Mouse (Mus musculus) G1E (cell line): Measurements from ENCODE around the gene Atp5f1.

ENCODE experiments used
- CTCF ChIP-seq: IDR thresholded peaks from 2 replicates; pipeline ENCODE4 v1.5.1; 2012; ENCODE audit warnings: low read depth, low read length, inconsistent platforms, mixed read lengths
- GATA1 ChIP-seq: IDR thresholded peaks from 2 replicates; pipeline ENCODE4 v1.6.1; 2012; ENCODE audit warnings: borderline replicate concordance, low read length, inconsistent platforms, mixed read lengths

DNA sequence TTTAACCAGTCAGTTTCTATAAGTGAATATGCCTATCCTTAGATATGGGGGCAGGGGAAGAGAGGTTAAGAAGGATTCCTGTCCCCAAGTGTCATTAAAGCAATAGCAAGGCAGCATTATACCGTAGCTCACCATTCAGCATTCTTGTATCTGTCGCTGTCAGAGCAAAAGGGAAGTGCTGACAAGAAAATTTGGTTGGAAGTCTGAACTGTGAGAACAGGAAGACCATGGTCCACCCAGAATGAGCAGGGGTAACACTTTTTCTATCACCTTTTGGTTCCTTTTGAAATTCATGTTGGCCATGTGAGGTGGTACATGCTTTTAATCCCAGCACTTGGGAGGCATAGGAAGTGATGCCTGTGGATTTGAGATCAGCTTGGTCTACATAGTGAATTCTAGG is 28.8 kb downstream of the Atp5f1 start:
- TF ChIP-seq CTCF (no peak), GATA1 (no peak)
